Mouse (Mus musculus): ENCODE results near the gene Elp6. TPM values are rescaled to one million over a fixed set of nuclear protein-coding genes. Genes with fewer than 3 reads are reported as not detected.
A peak's percentile ranks its signal among the peaks of the same experiment; 100 is the strongest.

Gene Elp6
- polyA plus RNA-seq, 1 experiment from 2014 or later: 41.5 TPM

- Histone ChIP-seq H3K36me3 (ENCODE audit: control insufficient read depth, insufficient read depth, low read length) (no peaks in the 10 kb centered on the region), H3K4me2 (ENCODE audit: low read depth, severe bottlenecking) (peak overlapping the region; percentile 80), H3K9ac (ENCODE audit: low read length) (peak overlapping the region; percentile 49), H3K27me3 (ENCODE audit: control insufficient read depth, insufficient read depth, low read length) (no peaks in the 10 kb centered on the region), H3K4me1 (ENCODE audit: control insufficient read depth, insufficient read depth, low read length) (0 out of 2 replicates have a peak, but pooled peaks cover 3% of the 10 kb centered on the region), H3K27ac (replicated peaks; ENCODE audit: low read depth, low read length) (no peak overlapping the region), H3K4me3 (ENCODE audit: low read depth, low read length) (peak overlapping the region; percentile 76), H3K9me3 (ENCODE audit: control insufficient read depth, low read length) (no peaks in the 10 kb centered on the region)
- DNase-seq (ENCODE audit: low spot score): no peak
- WGBS: 10% methylated on average over 12 of the region's 12 CpGs
- ATAC-seq (ENCODE audit: insufficient number of reproducible peaks, low FRiP score, low TSS enrichment, low read depth): no peak
These were observed 28.9 kb downstream of the Elp6 start for GRCm38 (mm10) chr9:110333896-110334259.

GRCm38 (mm10) chr9:110334849-110335248 lies 29.9 kb downstream of the Elp6 start:
- 77% methylated on average over 8 of the region's 8 CpGs for WGBS
- Histone ChIP-seq H3K4me3 (ENCODE audit: low read depth, low read length) (no peak overlapping the region), H3K27ac (replicated peaks; ENCODE audit: low read depth, low read length) (no peak overlapping the region), H3K36me3 (ENCODE audit: control insufficient read depth, insufficient read depth, low read length) (no peaks in the 10 kb centered on the region), H3K4me2 (ENCODE audit: low read depth, severe bottlenecking) (no peak overlapping the region), H3K9ac (ENCODE audit: low read length) (no peak overlapping the region), H3K4me1 (ENCODE audit: control insufficient read depth, insufficient read depth, low read length) (0 out of 2 replicates have a peak, but pooled peaks cover 3% of the 10 kb centered on the region), H3K27me3 (ENCODE audit: control insufficient read depth, insufficient read depth, low read length) (no peaks in the 10 kb centered on the region), H3K9me3 (ENCODE audit: control insufficient read depth, low read length) (no peaks in the 10 kb centered on the region)
- no peak for ATAC-seq (ENCODE audit: insufficient number of reproducible peaks, low FRiP score, low TSS enrichment, low read depth)
- DNase-seq (ENCODE audit: low spot score): no peak

- Histone ChIP-seq H3K4me2 (ENCODE audit: low read depth, severe bottlenecking) (no peak overlapping the region), H3K4me3 (ENCODE audit: low read depth, low read length) (no peak overlapping the region), H3K27ac (replicated peaks; ENCODE audit: low read depth, low read length) (no peak overlapping the region), H3K9me3 (ENCODE audit: control insufficient read depth, low read length) (no peaks in the 10 kb centered on the region), H3K9ac (ENCODE audit: low read length) (no peak overlapping the region), H3K4me1 (ENCODE audit: control insufficient read depth, insufficient read depth, low read length) (no peaks in the 10 kb centered on the region), H3K27me3 (ENCODE audit: control insufficient read depth, insufficient read depth, low read length) (no peaks in the 10 kb centered on the region), H3K36me3 (ENCODE audit: control insufficient read depth, insufficient read depth, low read length) (no peaks in the 10 kb centered on the region)
- DNase-seq (ENCODE audit: low spot score) (no peak), ATAC-seq (ENCODE audit: insufficient number of reproducible peaks, low FRiP score, low TSS enrichment, low read depth) (no peak)
- WGBS: 87% methylated on average over 5 of the region's 5 CpGs
These were observed 35.2 kb downstream of the Elp6 start for GRCm38 (mm10) chr9:110340037-110340750.

- ATAC-seq (ENCODE audit: insufficient number of reproducible peaks, low FRiP score, low TSS enrichment, low read depth): no peak
- WGBS: 70% methylated on average over 8 of the region's 8 CpGs
These were observed 37.0 kb downstream of the Elp6 start for GRCm38 (mm10) chr9:110342008-110342407.

DNA sequence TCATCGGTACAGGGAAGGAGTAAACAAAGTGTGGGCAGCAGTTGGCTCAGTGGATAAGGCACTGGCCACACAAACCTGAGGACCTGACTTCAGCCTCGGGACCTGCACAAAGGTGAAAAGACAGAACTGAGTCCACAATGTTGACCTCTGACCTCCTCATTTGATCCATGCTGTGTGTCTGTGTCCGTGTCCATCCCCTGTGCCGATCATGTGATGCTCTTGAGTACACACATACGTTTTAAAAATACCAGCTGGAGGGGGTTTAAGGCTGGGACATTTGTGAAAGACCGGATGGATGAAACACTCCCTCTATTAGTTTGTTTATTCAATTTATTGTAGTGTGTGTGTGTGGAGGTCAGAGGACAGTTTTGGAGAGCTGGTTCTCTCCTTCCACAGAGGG lies 38.8 kb downstream of the Elp6 start:
- H3K27ac ChIP-seq (replicated peaks; ENCODE audit: low read depth, low read length): no peak overlapping the region
- H3K9ac ChIP-seq (ENCODE audit: low read length): no peak overlapping the region
- no peaks in the 10 kb centered on the region for H3K36me3 ChIP-seq (ENCODE audit: control insufficient read depth, insufficient read depth, low read length)
- H3K4me1 ChIP-seq (ENCODE audit: control insufficient read depth, insufficient read depth, low read length): no peaks in the 10 kb centered on the region
- DNase-seq (ENCODE audit: low spot score) (no peak), ATAC-seq (ENCODE audit: insufficient number of reproducible peaks, low FRiP score, low TSS enrichment, low read depth) (no peak)
- WGBS: 66% methylated on average over 6 of the region's 6 CpGs
- no peak overlapping the region for H3K4me2 ChIP-seq (ENCODE audit: low read depth, severe bottlenecking)
- no peaks in the 10 kb centered on the region for H3K27me3 ChIP-seq (ENCODE audit: control insufficient read depth, insufficient read depth, low read length)
- no peaks in the 10 kb centered on the region for H3K9me3 ChIP-seq (ENCODE audit: control insufficient read depth, low read length)
- H3K4me3 ChIP-seq (ENCODE audit: low read depth, low read length): no peak overlapping the region

More at GRCm38 (mm10) chr9:110342008-110342407, 37.0 kb downstream of the Elp6 start:
- no peak overlapping the region for H3K4me3 ChIP-seq (ENCODE audit: low read depth, low read length)
- DNase-seq (ENCODE audit: low spot score): no peak
- no peak overlapping the region for H3K9ac ChIP-seq (ENCODE audit: low read length)
- H3K9me3 ChIP-seq (ENCODE audit: control insufficient read depth, low read length): no peaks in the 10 kb centered on the region
- no peaks in the 10 kb centered on the region for H3K27me3 ChIP-seq (ENCODE audit: control insufficient read depth, insufficient read depth, low read length)
- H3K4me1 ChIP-seq (ENCODE audit: control insufficient read depth, insufficient read depth, low read length): no peaks in the 10 kb centered on the region
- H3K27ac ChIP-seq (replicated peaks; ENCODE audit: low read depth, low read length): no peak overlapping the region
- no peaks in the 10 kb centered on the region for H3K36me3 ChIP-seq (ENCODE audit: control insufficient read depth, insufficient read depth, low read length)
- no peak overlapping the region for H3K4me2 ChIP-seq (ENCODE audit: low read depth, severe bottlenecking)

DNA sequence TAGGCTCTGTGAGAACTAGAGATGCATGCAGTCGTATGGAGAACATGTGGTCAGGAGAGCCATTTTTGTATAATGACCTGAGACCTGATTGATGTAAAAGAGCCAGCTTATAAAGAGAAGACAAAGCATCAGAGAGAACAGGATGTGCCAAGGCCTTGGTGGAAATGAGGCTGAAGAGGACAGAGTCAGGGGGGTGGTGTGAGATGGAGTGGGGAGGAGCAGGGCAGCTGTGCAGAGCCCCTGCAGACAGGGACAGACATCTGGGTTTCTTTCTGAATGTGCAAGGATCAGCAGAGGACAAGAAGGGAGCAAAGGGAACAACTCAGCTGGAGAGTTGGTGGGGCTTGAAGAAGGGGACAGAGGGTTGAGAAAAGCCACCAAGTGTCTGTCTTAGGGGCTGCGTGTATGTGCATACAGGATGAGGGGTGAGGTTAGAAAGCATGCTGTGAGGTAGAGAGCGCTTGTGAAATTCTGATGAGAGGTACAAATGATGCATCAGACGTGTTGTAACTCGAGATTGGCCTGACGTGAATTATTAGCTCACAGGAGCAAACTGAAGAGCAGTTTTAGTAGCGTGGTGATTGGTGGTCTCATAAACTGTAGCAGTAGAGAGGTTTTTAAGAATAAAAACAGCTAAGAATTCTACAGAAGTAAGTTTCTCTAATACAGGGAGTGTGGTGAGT lies 40.2 kb downstream of the Elp6 start:
- Histone ChIP-seq H3K9me3 (ENCODE audit: control insufficient read depth, low read length) (no peaks in the 10 kb centered on the region), H3K27me3 (ENCODE audit: control insufficient read depth, insufficient read depth, low read length) (no peaks in the 10 kb centered on the region), H3K4me3 (ENCODE audit: low read depth, low read length) (no peak overlapping the region), H3K9ac (ENCODE audit: low read length) (no peak overlapping the region), H3K4me1 (ENCODE audit: control insufficient read depth, insufficient read depth, low read length) (no peaks in the 10 kb centered on the region), H3K4me2 (ENCODE audit: low read depth, severe bottlenecking) (no peak overlapping the region), H3K27ac (replicated peaks; ENCODE audit: low read depth, low read length) (no peak overlapping the region), H3K36me3 (ENCODE audit: control insufficient read depth, insufficient read depth, low read length) (no peaks in the 10 kb centered on the region)
- ATAC-seq (ENCODE audit: insufficient number of reproducible peaks, low FRiP score, low TSS enrichment, low read depth) (no peak), DNase-seq (ENCODE audit: low spot score) (no peak)
- 31% methylated on average over 7 of the region's 7 CpGs for WGBS

GRCm38 (mm10) chr9:110348899-110349298 lies 43.9 kb downstream of the Elp6 start:
- no peak for DNase-seq (ENCODE audit: low spot score)

DNA sequence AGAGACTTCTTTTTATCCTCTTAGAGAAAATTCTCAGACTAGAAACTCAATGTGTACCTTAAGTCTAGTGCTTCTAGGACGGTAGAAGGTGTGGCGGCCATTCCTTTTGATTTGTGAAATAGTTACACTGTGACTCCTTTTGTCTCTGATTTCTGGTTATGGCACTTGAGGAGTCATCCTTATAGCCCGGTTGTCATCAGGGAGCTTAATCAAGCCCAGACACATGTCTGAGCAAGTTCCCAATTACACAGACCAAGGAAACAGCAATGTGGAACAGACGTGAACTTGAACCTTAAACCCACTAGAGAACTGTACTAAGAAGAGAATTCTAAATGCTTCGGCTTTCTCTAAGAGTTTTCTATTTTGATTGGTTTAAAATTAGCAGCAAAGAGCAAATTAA lies 45.2 kb downstream of the Elp6 start:
- H3K36me3 ChIP-seq (ENCODE audit: control insufficient read depth, insufficient read depth, low read length): no peaks in the 10 kb centered on the region
- H3K9ac ChIP-seq (ENCODE audit: low read length): no peak overlapping the region
- WGBS: 80% methylated on average over 5 of the region's 5 CpGs
- no peak overlapping the region for H3K4me3 ChIP-seq (ENCODE audit: low read depth, low read length)
- H3K4me1 ChIP-seq (ENCODE audit: control insufficient read depth, insufficient read depth, low read length): no peaks in the 10 kb centered on the region
- ATAC-seq (ENCODE audit: insufficient number of reproducible peaks, low FRiP score, low TSS enrichment, low read depth) (no peak), DNase-seq (ENCODE audit: low spot score) (no peak)
- no peak overlapping the region for H3K4me2 ChIP-seq (ENCODE audit: low read depth, severe bottlenecking)
- no peak overlapping the region for H3K27ac ChIP-seq (replicated peaks; ENCODE audit: low read depth, low read length)
- H3K9me3 ChIP-seq (ENCODE audit: control insufficient read depth, low read length): no peaks in the 10 kb centered on the region
- no peaks in the 10 kb centered on the region for H3K27me3 ChIP-seq (ENCODE audit: control insufficient read depth, insufficient read depth, low read length)

More at GRCm38 (mm10) chr9:110348899-110349298, 43.9 kb downstream of the Elp6 start:
- ATAC-seq (ENCODE audit: insufficient number of reproducible peaks, low FRiP score, low TSS enrichment, low read depth): no peak
- no peaks in the 10 kb centered on the region for H3K36me3 ChIP-seq (ENCODE audit: control insufficient read depth, insufficient read depth, low read length)
- no peak overlapping the region for H3K4me3 ChIP-seq (ENCODE audit: low read depth, low read length)
- H3K4me1 ChIP-seq (ENCODE audit: control insufficient read depth, insufficient read depth, low read length): no peaks in the 10 kb centered on the region
- H3K27me3 ChIP-seq (ENCODE audit: control insufficient read depth, insufficient read depth, low read length): no peaks in the 10 kb centered on the region
- no peaks in the 10 kb centered on the region for H3K9me3 ChIP-seq (ENCODE audit: control insufficient read depth, low read length)
- no peak overlapping the region for H3K4me2 ChIP-seq (ENCODE audit: low read depth, severe bottlenecking)
- 87% methylated on average over 4 of the region's 4 CpGs for WGBS
- no peak overlapping the region for H3K27ac ChIP-seq (replicated peaks; ENCODE audit: low read depth, low read length)
- H3K9ac ChIP-seq (ENCODE audit: low read length): no peak overlapping the region

All from limb, embryonic 11.5 days (tissue).